Mouse (Mus musculus) lung, adult 2 months (tissue): ENCODE data around the gene Hoxd13.

ENCODE experiments used
- CTCF ChIP-seq: fragments of 200-500 bp; IDR thresholded peaks from 2 replicates; pipeline ENCODE4 v1.5.1; 2011; ENCODE audit warnings: mild to moderate bottlenecking, low read length, control low read depth; ENCODE audit not compliant: insufficient read depth
- POLR2A ChIP-seq: fragments of 200-500 bp; IDR thresholded peaks from 2 replicates; pipeline ENCODE4 v1.6.1; 2011; ENCODE audit warnings: low read depth, mild to moderate bottlenecking, control low read depth, low read length, borderline replicate concordance; ENCODE audit errors: extremely low read depth

GRCm38 (mm10) chr2:74685059-74685603, 17.0 kb downstream of the Hoxd13 start:
- TF ChIP-seq POLR2A (no peak), CTCF (no peak)
